Mouse (Mus musculus): ENCODE measurements at regions not wholly inside any gene's neighbourhood (a gene's known extent, or its start where the extent isn't known, plus 50 kb on each side); places are given as distances from the start of the nearest gene placed in this dataset.

- Histone ChIP-seq H3K9me3 (ENCODE audit: control insufficient read depth, low read length) (no peaks in the 10 kb centered on the region), H3K4me2 (replicated peaks; ENCODE audit: low read depth, low read length) (no peak overlapping the region), H3K4me1 (replicated peaks; ENCODE audit: control insufficient read depth, insufficient read depth, low read length) (no peaks in the 10 kb centered on the region), H3K4me3 (ENCODE audit: low read depth, low read length) (no peak overlapping the region), H3K9ac (ENCODE audit: low read depth, low read length) (no peak overlapping the region), H3K27ac (ENCODE audit: low read depth, low read length) (no peak overlapping the region), H3K27me3 (ENCODE audit: control insufficient read depth, insufficient read depth, low read length) (no peaks in the 10 kb centered on the region), H3K36me3 (ENCODE audit: control insufficient read depth, insufficient read depth, low read length) (no peaks in the 10 kb centered on the region)
- no peak for DNase-seq (ENCODE audit: low spot score)
- ATAC-seq (ENCODE audit: low FRiP score) = no peak
- WGBS = 65% methylated on average over 6 of the region's 6 CpGs
Measured at GRCm38 (mm10) chr1:90431783-90432182, 171.0 kb upstream of the Cops8 start.

- no peak for DNase-seq (ENCODE audit: low spot score)
- no peak for ATAC-seq (ENCODE audit: low FRiP score)
- Histone ChIP-seq H3K27me3 (ENCODE audit: control insufficient read depth, insufficient read depth, low read length) (no peaks in the 10 kb centered on the region), H3K27ac (ENCODE audit: low read depth, low read length) (no peak overlapping the region), H3K4me1 (replicated peaks; ENCODE audit: control insufficient read depth, insufficient read depth, low read length) (no peaks in the 10 kb centered on the region), H3K9ac (ENCODE audit: low read depth, low read length) (no peak overlapping the region), H3K4me3 (ENCODE audit: low read depth, low read length) (no peak overlapping the region), H3K36me3 (ENCODE audit: control insufficient read depth, insufficient read depth, low read length) (no peaks in the 10 kb centered on the region), H3K4me2 (replicated peaks; ENCODE audit: low read depth, low read length) (no peak overlapping the region), H3K9me3 (ENCODE audit: control insufficient read depth, low read length) (no peaks in the 10 kb centered on the region)
- 64% methylated on average over 5 of the region's 5 CpGs for WGBS
Measured at GRCm38 (mm10) chr1:90433911-90434310, 168.9 kb upstream of the Cops8 start.

GRCm38 (mm10) chr1:90440638-90441037 is 162.1 kb upstream of the Cops8 start:
- ATAC-seq (ENCODE audit: low FRiP score) (peak; percentile 47; the same call in 1 of the 2 replicates), DNase-seq (ENCODE audit: low spot score) (no peak)
- Histone ChIP-seq H3K4me2 (replicated peaks; ENCODE audit: low read depth, low read length) (no peak overlapping the region), H3K27ac (ENCODE audit: low read depth, low read length) (no peak overlapping the region), H3K4me1 (replicated peaks; ENCODE audit: control insufficient read depth, insufficient read depth, low read length) (peaks cover 3% of the 10 kb centered on the region; the same call in 1 of the 2 replicates), H3K27me3 (ENCODE audit: control insufficient read depth, insufficient read depth, low read length) (peaks cover 2% of the 10 kb centered on the region; the same call in 1 of the 2 replicates), H3K9me3 (ENCODE audit: control insufficient read depth, low read length) (no peaks in the 10 kb centered on the region), H3K9ac (ENCODE audit: low read depth, low read length) (no peak overlapping the region), H3K36me3 (ENCODE audit: control insufficient read depth, insufficient read depth, low read length) (no peaks in the 10 kb centered on the region), H3K4me3 (ENCODE audit: low read depth, low read length) (no peak overlapping the region)
- 19% methylated on average over 1 of the region's 1 CpGs for WGBS

GRCm38 (mm10) chr1:90441134-90441868 is 161.5 kb upstream of the Cops8 start:
- WGBS = 29% methylated on average over 10 of the region's 10 CpGs
- Histone ChIP-seq H3K4me3 (ENCODE audit: low read depth, low read length) (no peak overlapping the region), H3K27me3 (ENCODE audit: control insufficient read depth, insufficient read depth, low read length) (peaks cover 2% of the 10 kb centered on the region; the same call in 1 of the 2 replicates), H3K4me1 (replicated peaks; ENCODE audit: control insufficient read depth, insufficient read depth, low read length) (peaks cover 3% of the 10 kb centered on the region; the same call in 1 of the 2 replicates), H3K27ac (ENCODE audit: low read depth, low read length) (no peak overlapping the region), H3K9ac (ENCODE audit: low read depth, low read length) (no peak overlapping the region), H3K4me2 (replicated peaks; ENCODE audit: low read depth, low read length) (no peak overlapping the region), H3K9me3 (ENCODE audit: control insufficient read depth, low read length) (no peaks in the 10 kb centered on the region), H3K36me3 (ENCODE audit: control insufficient read depth, insufficient read depth, low read length) (no peaks in the 10 kb centered on the region)
- ATAC-seq (ENCODE audit: low FRiP score) (no peak), DNase-seq (ENCODE audit: low spot score) (peak; percentile 33)

GRCm38 (mm10) chr1:90442250-90443240 is 160.2 kb upstream of the Cops8 start:
- Histone ChIP-seq H3K4me1 (replicated peaks; ENCODE audit: control insufficient read depth, insufficient read depth, low read length) (peaks cover 3% of the 10 kb centered on the region; the same call in 1 of the 2 replicates), H3K9ac (ENCODE audit: low read depth, low read length) (no peak overlapping the region), H3K27me3 (ENCODE audit: control insufficient read depth, insufficient read depth, low read length) (peaks cover 2% of the 10 kb centered on the region; the same call in 1 of the 2 replicates), H3K4me2 (replicated peaks; ENCODE audit: low read depth, low read length) (no peak overlapping the region), H3K27ac (ENCODE audit: low read depth, low read length) (no peak overlapping the region), H3K9me3 (ENCODE audit: control insufficient read depth, low read length) (no peaks in the 10 kb centered on the region), H3K36me3 (ENCODE audit: control insufficient read depth, insufficient read depth, low read length) (no peaks in the 10 kb centered on the region), H3K4me3 (ENCODE audit: low read depth, low read length) (no peak overlapping the region)
- 56% methylated on average over 19 of the region's 19 CpGs for WGBS
- ATAC-seq (ENCODE audit: low FRiP score) = no peak
- no peak for DNase-seq (ENCODE audit: low spot score)

GRCm38 (mm10) chr1:90449571-90450226 is 153.1 kb upstream of the Cops8 start:
- WGBS = 47% methylated on average over 7 of the region's 7 CpGs
- H3K27ac ChIP-seq (ENCODE audit: low read depth, low read length) = no peak overlapping the region
- H3K4me1 ChIP-seq (replicated peaks; ENCODE audit: control insufficient read depth, insufficient read depth, low read length) = no peaks in the 10 kb centered on the region
- H3K4me3 ChIP-seq (ENCODE audit: low read depth, low read length) = no peak overlapping the region
- no peak overlapping the region for H3K9ac ChIP-seq (ENCODE audit: low read depth, low read length)
- no peak overlapping the region for H3K4me2 ChIP-seq (replicated peaks; ENCODE audit: low read depth, low read length)
- no peaks in the 10 kb centered on the region for H3K9me3 ChIP-seq (ENCODE audit: control insufficient read depth, low read length)
- H3K36me3 ChIP-seq (ENCODE audit: control insufficient read depth, insufficient read depth, low read length) = no peaks in the 10 kb centered on the region
- DNase-seq (ENCODE audit: low spot score) = no peak
- no peaks in the 10 kb centered on the region for H3K27me3 ChIP-seq (ENCODE audit: control insufficient read depth, insufficient read depth, low read length)
- ATAC-seq (ENCODE audit: low FRiP score) = no peak

- no peaks in the 10 kb centered on the region for H3K27me3 ChIP-seq (ENCODE audit: control insufficient read depth, insufficient read depth, low read length)
- 69% methylated on average over 6 of the region's 6 CpGs for WGBS
- no peak overlapping the region for H3K4me2 ChIP-seq (replicated peaks; ENCODE audit: low read depth, low read length)
- DNase-seq (ENCODE audit: low spot score) (no peak), ATAC-seq (ENCODE audit: low FRiP score) (no peak)
- no peaks in the 10 kb centered on the region for H3K9me3 ChIP-seq (ENCODE audit: control insufficient read depth, low read length)
- H3K36me3 ChIP-seq (ENCODE audit: control insufficient read depth, insufficient read depth, low read length) = no peaks in the 10 kb centered on the region
- H3K4me3 ChIP-seq (ENCODE audit: low read depth, low read length) = no peak overlapping the region
- H3K4me1 ChIP-seq (replicated peaks; ENCODE audit: control insufficient read depth, insufficient read depth, low read length) = no peaks in the 10 kb centered on the region
- H3K9ac ChIP-seq (ENCODE audit: low read depth, low read length) = no peak overlapping the region
- H3K27ac ChIP-seq (ENCODE audit: low read depth, low read length) = no peak overlapping the region
Measured at GRCm38 (mm10) chr1:90451942-90452557, 150.7 kb upstream of the Cops8 start.

GRCm38 (mm10) chr1:90454263-90454662 is 148.5 kb upstream of the Cops8 start:
- no peaks in the 10 kb centered on the region for H3K27me3 ChIP-seq (ENCODE audit: control insufficient read depth, insufficient read depth, low read length)
- no peaks in the 10 kb centered on the region for H3K9me3 ChIP-seq (ENCODE audit: control insufficient read depth, low read length)
- no peak overlapping the region for H3K4me3 ChIP-seq (ENCODE audit: low read depth, low read length)
- ATAC-seq (ENCODE audit: low FRiP score) (no peak), DNase-seq (ENCODE audit: low spot score) (no peak)
- no peaks in the 10 kb centered on the region for H3K36me3 ChIP-seq (ENCODE audit: control insufficient read depth, insufficient read depth, low read length)
- H3K27ac ChIP-seq (ENCODE audit: low read depth, low read length) = no peak overlapping the region
- 74% methylated on average over 7 of the region's 7 CpGs for WGBS
- H3K4me2 ChIP-seq (replicated peaks; ENCODE audit: low read depth, low read length) = no peak overlapping the region
- no peak overlapping the region for H3K9ac ChIP-seq (ENCODE audit: low read depth, low read length)
- peaks cover 3% of the 10 kb centered on the region for H3K4me1 ChIP-seq (replicated peaks; ENCODE audit: control insufficient read depth, insufficient read depth, low read length)
